11 mouse cellular contexts compared by ENCODE assay signal in the genomic region with DNA sequence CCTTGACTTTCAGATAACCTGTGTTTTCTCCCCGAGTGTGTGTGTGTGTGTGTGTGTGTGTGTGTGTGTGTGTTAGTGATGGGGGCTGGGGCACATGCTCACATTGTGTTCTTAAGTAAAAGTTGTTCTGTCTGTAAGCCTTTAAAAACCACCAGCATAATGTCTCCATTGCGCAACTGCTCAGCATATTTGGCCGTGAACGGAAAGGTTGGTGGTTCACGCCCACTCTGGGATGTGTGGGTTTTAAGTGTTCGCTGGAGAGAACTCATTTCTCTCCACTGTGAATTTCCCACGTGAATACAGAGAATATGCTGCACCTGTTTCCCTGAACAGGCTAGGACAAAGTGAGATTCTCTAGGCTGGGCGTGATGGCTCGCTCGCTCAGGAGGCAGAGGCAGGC.
DNase-seq lines count a peak whose midpoint lies in the region; ATAC-seq and TF ChIP-seq lines count a peak whose summit lies in the region.
"Had no signal": no experiment of that assay in that cellular context is flagged by ENCODE, and none has a peak within 500 bp of the region (broad histone marks: within the 10 kb centered on the region; RNA-seq: fewer than 3 reads in every experiment).

No protein-coding gene starts in this region.

- TF ChIP-seq CTCF in lung, postnatal 0 days (IDR thresholded peaks at IDR 0.05), result no peak
- no peak for TF ChIP-seq CTCF in cerebellum, adult 2 months (IDR thresholded peaks at IDR 0.05; ENCODE audit: borderline replicate concordance, insufficient read depth, low read depth, low read length)
- no peak for TF ChIP-seq CTCF in gastrocnemius, adult 2 months (IDR thresholded peaks at IDR 0.05)

- H3K9me3 ChIP-seq in lung, postnatal 0 days (ENCODE audit: low read length), result no peaks in the 10 kb centered on the region

- peak; percentile 45 for DNase-seq in layer of hippocampus, adult 11-12 months (ENCODE audit: low spot score)
- DNase-seq in layer of hippocampus, adult 9-10 months (ENCODE audit: low spot score), result no peak
- DNase-seq in brain, adult 2 months (ENCODE audit: low read depth, low spot score), result peak; percentile 84
- DNase-seq in lung, postnatal 0 days (ENCODE audit: low spot score), result no peak
- no peak for DNase-seq in thymus, postnatal 10 days (ENCODE audit: low spot score in 2 of 2)
- no peak for DNase-seq in cerebellum, adult 2 months
- no peak for DNase-seq in gastrocnemius, adult 2 months
- DNase-seq: cerebellum, postnatal 25 days; heart, postnatal 4 days had no signal

- no peak for TF ChIP-seq EP300 in lung, postnatal 0 days (IDR thresholded peaks at IDR 0.05)

- no peak overlapping the region for H3K9ac ChIP-seq in lung, postnatal 0 days (replicated peaks; ENCODE audit: low read depth)

- peaks cover 3% of the 10 kb centered on the region; the same call in 1 of the 2 replicates for H3K4me1 ChIP-seq in lung, postnatal 0 days (ENCODE audit: insufficient read depth, low read depth, low read length)
- H3K4me1 ChIP-seq in cerebellum, adult 2 months (ENCODE audit: control insufficient read depth, insufficient read depth, low read length), result peaks cover 12% of the 10 kb centered on the region
- H3K4me1 ChIP-seq: megakaryocyte, embryonic 14.5 days had no signal

- no peaks in the 10 kb centered on the region for H3K27me3 ChIP-seq in lung, postnatal 0 days (replicated peaks; ENCODE audit: insufficient read depth, low read length)
- no peaks in the 10 kb centered on the region; the same call in 1 of the 2 replicates for H3K27me3 ChIP-seq in cerebellum, adult 2 months (ENCODE audit: control insufficient read depth, insufficient read depth, low read length)

- H3K4me3 ChIP-seq in lung, postnatal 0 days (ENCODE audit: low read depth, low read length), result no peak overlapping the region
- H3K4me3 ChIP-seq in cerebellum, adult 2 months (replicated peaks; ENCODE audit: insufficient read depth, low read depth, low read length), result no peak overlapping the region
- no peak overlapping the region for H3K4me3 ChIP-seq in gastrocnemius, adult 2 months
- H3K4me3 ChIP-seq: megakaryocyte, embryonic 14.5 days had no signal

- intact Hi-C loops in gastrocnemius, adult 2 months (cut with DNase I), result no loop called here

- H3K27ac ChIP-seq in lung, postnatal 0 days (ENCODE audit: low read length), result 0 out of 2 replicates have a peak overlapping the region, but pooled peaks have one; percentile 32
- no peak overlapping the region for H3K27ac ChIP-seq in cerebellum, adult 2 months (ENCODE audit: insufficient read depth, low read length)
- no peak overlapping the region for H3K27ac ChIP-seq in gastrocnemius, adult 2 months

- peak; percentile 39 to 44; a peak in 3 of 4 replicates for ATAC-seq in hematopoietic stem cell, adult 5-6 weeks (replicated peaks in 1 of 2; ENCODE audit: insufficient read depth in 1 of 2, low FRiP score in 2 of 2, low TSS enrichment in 1 of 2, low read depth in 1 of 2, poor library complexity in 2 of 2, severe bottlenecking in 2 of 2)
- peak; percentile 25; the same call in 1 of the 2 replicates for ATAC-seq in lung, postnatal 0 days

- no peaks in the 10 kb centered on the region for H3K36me3 ChIP-seq in lung, postnatal 0 days (ENCODE audit: insufficient read depth, low read length)

- TF ChIP-seq POLR2A in cerebellum, adult 2 months (IDR thresholded peaks at IDR 0.05; ENCODE audit: borderline replicate concordance, insufficient read depth, low read length), result no peak

- peak overlapping the region; percentile 39; the same call in 1 of the 2 replicates for H3K4me2 ChIP-seq in lung, postnatal 0 days (replicated peaks; ENCODE audit: low read depth, low read length)

- 57% methylated on average over 10 of the region's 10 CpGs for WGBS in lung, postnatal 0 days
- WGBS in cerebellum, adult 2 months, result 88% methylated on average over 10 of the region's 10 CpGs

Comparison
In these comparisons a context has a peak if more than half of its experiments do, and no peak if none do; other contexts are left out.
1. DNase-seq: peak in layer of hippocampus, adult 11-12 months (single experiment) and brain, adult 2 months (single experiment); none in layer of hippocampus, adult 9-10 months (single experiment), lung, postnatal 0 days (single experiment), thymus, postnatal 10 days (0 of 2), cerebellum, adult 2 months (0 of 2) and gastrocnemius, adult 2 months (single experiment).